Mouse (Mus musculus) myocyte (in vitro differentiated cells): ENCODE measurements at regions not wholly inside any gene's neighbourhood (a gene's known extent, or its start where the extent isn't known, plus 50 kb on each side); places are given as distances from the start of the nearest gene placed in this dataset.

ENCODE experiments used
- CEBPB ChIP-seq: IDR thresholded peaks from 2 replicates; pipeline ENCODE4 v1.6.1; 2011; ENCODE audit warnings: mild to moderate bottlenecking, moderate library complexity; ENCODE audit not compliant: poor library complexity, insufficient read depth, severe bottlenecking
- E2F4 ChIP-seq: IDR thresholded peaks from one replicate; pipeline ENCODE4 v1.6.1; 2011; ENCODE audit warnings: mild to moderate bottlenecking, control low read depth, moderate library complexity; ENCODE audit not compliant: insufficient read depth
- MAX ChIP-seq: IDR thresholded peaks from one replicate; pipeline ENCODE4 v1.6.1; 2011; ENCODE audit warnings: low read depth, mild to moderate bottlenecking, control low read depth
- MYOD1 ChIP-seq, 3 experiments: IDR thresholded peaks; one replicate each; pipeline ENCODE4 v1.6.1; 2011; ENCODE audit warnings: control low read depth in 2 of 3, low read depth in 2 of 3, mild to moderate bottlenecking in 2 of 3, moderate library complexity in 1 of 3; ENCODE audit not compliant: insufficient read length in 2 of 3, control insufficient read depth in 1 of 3
- MYOG ChIP-seq, 3 experiments: IDR thresholded peaks; one replicate each; pipeline ENCODE4 v1.6.1; 2011; ENCODE audit warnings: control low read depth in 2 of 3, low read depth in 2 of 3, mild to moderate bottlenecking in 2 of 3; ENCODE audit not compliant: insufficient read length in 2 of 3, control insufficient read depth in 1 of 3, insufficient read depth in 1 of 3
- POLR2A ChIP-seq: IDR thresholded peaks from one replicate; pipeline ENCODE4 v1.6.1; 2011; ENCODE audit warnings: low read depth, mild to moderate bottlenecking, control low read depth, moderate library complexity; ENCODE audit not compliant: insufficient read length
- POLR2AphosphoS2 ChIP-seq: IDR thresholded peaks from one replicate; pipeline ENCODE4 v1.6.1; 2011; ENCODE audit warnings: low read depth, control low read depth; ENCODE audit not compliant: insufficient read length
- REST ChIP-seq: IDR thresholded peaks from one replicate; pipeline ENCODE4 v1.6.1; 2011; ENCODE audit warnings: mild to moderate bottlenecking, control low read depth, moderate library complexity; ENCODE audit not compliant: insufficient read depth, insufficient read length
- SRF ChIP-seq: IDR thresholded peaks from one replicate; pipeline ENCODE4 v1.6.1; 2011; ENCODE audit warnings: low read depth; ENCODE audit not compliant: control insufficient read depth, insufficient read length
- TCF12 ChIP-seq: IDR thresholded peaks from one replicate; pipeline ENCODE4 v1.6.1; 2011; ENCODE audit warnings: mild to moderate bottlenecking, control low read depth; ENCODE audit not compliant: poor library complexity, insufficient read depth, severe bottlenecking
- TCF3 ChIP-seq: IDR thresholded peaks from one replicate; pipeline ENCODE4 v1.6.1; 2011; ENCODE audit warnings: low read depth, control low read depth; ENCODE audit not compliant: insufficient read length
- USF1 ChIP-seq: IDR thresholded peaks from one replicate; pipeline ENCODE4 v1.6.1; 2011; ENCODE audit warnings: low read depth, mild to moderate bottlenecking, control low read depth, moderate library complexity

DNA sequence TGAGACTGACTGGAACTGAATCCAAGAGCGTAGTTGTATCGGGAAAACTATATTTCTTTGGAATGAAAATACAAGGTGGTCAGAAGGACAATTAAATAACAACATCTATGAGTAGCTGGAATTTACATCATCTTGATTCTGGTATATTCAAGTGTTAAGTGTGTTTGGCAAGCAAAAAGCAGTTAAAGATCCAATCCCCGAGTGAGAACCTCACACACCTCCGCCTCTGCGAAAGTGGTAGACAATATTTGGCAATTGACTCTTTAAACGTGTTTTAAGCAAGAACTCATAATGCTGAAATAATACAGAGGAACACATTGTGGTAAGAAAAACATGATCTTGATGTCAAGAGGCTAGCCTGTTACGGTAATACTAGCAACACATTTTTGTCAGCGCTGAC, 231.2 kb upstream of the Dab2 start:
- TF ChIP-seq POLR2A (no peak), TCF12 (no peak), MAX (no peak), TCF3 (no peak), USF1 (no peak), MYOG (IDR thresholded peaks at IDR 0.05; ENCODE audit: control insufficient read depth in 1 of 3, insufficient read depth in 1 of 3, insufficient read length in 2 of 3, low read depth in 2 of 3) (no peak), POLR2AphosphoS2 (no peak), MYOD1 (IDR thresholded peaks at IDR 0.05; ENCODE audit: control insufficient read depth in 1 of 3, insufficient read length in 2 of 3, low read depth in 2 of 3) (no peak), CEBPB (no peak), E2F4 (no peak), SRF (no peak), REST (no peak)
